Mouse (Mus musculus) hindbrain, postnatal 0 days (tissue): Measurements from ENCODE around the gene Polr3g. TPM values are rescaled to one million over a fixed set of nuclear protein-coding genes. Genes with fewer than 3 reads are reported as not detected.

Experiments used
- ATAC-seq: fragments of 200-750 bp; cut with Nextera tagmentation; 2 replicates; pipeline ENCODE4 v1.8.0; 2017; ENCODE audit warnings: mild to moderate bottlenecking, moderate TSS enrichment, moderate library complexity
- DNase-seq: peaks from one replicate; pipeline ENCODE4 v3.0.0-alpha.2; 2015; ENCODE audit warnings: low spot score
- H3K27ac ChIP-seq: fragments of 300-500 bp; sonication (generic); 2 replicates; pipeline ENCODE4 v1.5.1; 2014; ENCODE audit warnings: mild to moderate bottlenecking
- H3K27me3 ChIP-seq: fragments of 300-500 bp; sonication (generic); 2 replicates; pipeline ENCODE4 v1.6.1; 2014; ENCODE audit warnings: low read length, mixed read lengths; ENCODE audit not compliant: insufficient read depth
- H3K36me3 ChIP-seq: fragments of 300-500 bp; sonication (generic); 2 replicates; pipeline ENCODE4 v1.6.1; 2014; ENCODE audit warnings: low read length, mixed read lengths; ENCODE audit not compliant: insufficient read depth
- H3K4me1 ChIP-seq: fragments of 300-500 bp; sonication (generic); 2 replicates; pipeline ENCODE4 v1.6.1; 2014; ENCODE audit warnings: antibody characterized with exemption, low read length, mixed read lengths; ENCODE audit not compliant: insufficient read depth
- H3K4me2 ChIP-seq: fragments of 300-500 bp; sonication (generic); 2 replicates; pipeline ENCODE4 v1.6.1; 2014; ENCODE audit warnings: low read depth, mild to moderate bottlenecking, low read length, moderate library complexity, mixed read lengths
- H3K4me3 ChIP-seq: fragments of 300-500 bp; sonication (generic); 2 replicates; pipeline ENCODE4 v1.5.1; 2014; ENCODE audit warnings: low read length
- H3K9ac ChIP-seq: fragments of 300-500 bp; sonication (generic); replicated peaks from 2 replicates; pipeline ENCODE4 v1.6.1; 2014; ENCODE audit warnings: mild to moderate bottlenecking, low read length, moderate library complexity, mixed read lengths
- H3K9me3 ChIP-seq: fragments of 300-500 bp; sonication (generic); 2 replicates; pipeline ENCODE4 v1.6.1; 2016; ENCODE audit warnings: low read length, mixed read lengths
- CTCF ChIP-seq: IDR thresholded peaks from 2 replicates; pipeline ENCODE4 v1.5.1; 2016; ENCODE audit warnings: antibody characterized with exemption, control low read depth, low read depth
- WGBS: fragments of 180-500 bp; shearing (Covaris S2); extraction: QIAGEN DNeasy Blood & Tissue Kit; methylation state at CpG from one replicate; pipeline ENCODE4 v1.1.7; 2014; 5-methylcytosine and 5-hydroxymethylcytosine counted together
- polyA plus RNA-seq: library from polyadenylated mRNA; unstranded; fragments of >200 nt; fragmentation: Nextera tagmentation; extraction: Ambion mirVana; gene quantifications from 2 replicates; pipeline ENCODE4 v1.2.1, GENCODE M21; 2015
- total RNA-seq: library from RNA; depleted of rRNA; stranded (reverse); fragments of >200 nt; gene quantifications from 2 replicates; pipeline ENCODE4 v1.2.3, GENCODE M21; 2014

Polr3g gene
- total and polyA plus RNA-seq, 2 experiments from 2014 or later = 3.9 to 4.2 TPM

- Histone ChIP-seq H3K9ac (no peak overlapping the region), H3K4me3 (no peak overlapping the region), H3K27me3 (no peaks in the 10 kb centered on the region), H3K4me1 (no peaks in the 10 kb centered on the region), H3K27ac (no peak overlapping the region), H3K36me3 (no peaks in the 10 kb centered on the region), H3K4me2 (no peak overlapping the region), H3K9me3 (no peaks in the 10 kb centered on the region)
- no peak for TF ChIP-seq CTCF
- ATAC-seq = peak; percentile 53; the same call in 1 of the 2 replicates
- peak; percentile 52 for DNase-seq
- WGBS = 39% methylated on average over 9 of the region's 9 CpGs
Observed at GRCm38 (mm10) chr13:81691606-81692005, 19.2 kb downstream of the Polr3g start.

GRCm38 (mm10) chr13:81690477-81690876 lies 20.3 kb downstream of the Polr3g start:
- Histone ChIP-seq H3K27ac (no peak overlapping the region), H3K4me3 (no peak overlapping the region), H3K4me1 (no peaks in the 10 kb centered on the region), H3K9me3 (no peaks in the 10 kb centered on the region), H3K27me3 (no peaks in the 10 kb centered on the region), H3K9ac (no peak overlapping the region), H3K4me2 (no peak overlapping the region), H3K36me3 (no peaks in the 10 kb centered on the region)
- WGBS = 76% methylated on average over 10 of the region's 10 CpGs
- no peak for ATAC-seq
- no peak for DNase-seq
- no peak for TF ChIP-seq CTCF

GRCm38 (mm10) chr13:81689587-81689986 lies 21.2 kb downstream of the Polr3g start:
- ATAC-seq (no peak), DNase-seq (no peak)
- TF ChIP-seq CTCF = no peak
- Histone ChIP-seq H3K4me3 (no peak overlapping the region), H3K9me3 (no peaks in the 10 kb centered on the region), H3K4me1 (no peaks in the 10 kb centered on the region), H3K27me3 (no peaks in the 10 kb centered on the region), H3K27ac (no peak overlapping the region), H3K36me3 (no peaks in the 10 kb centered on the region), H3K9ac (no peak overlapping the region), H3K4me2 (no peak overlapping the region)
- 91% methylated on average over 3 of the region's 3 CpGs for WGBS

- Histone ChIP-seq H3K4me1 (no peaks in the 10 kb centered on the region), H3K9me3 (no peaks in the 10 kb centered on the region), H3K36me3 (no peaks in the 10 kb centered on the region; the same call in 1 of the 2 replicates), H3K4me3 (no peak overlapping the region), H3K4me2 (no peak overlapping the region), H3K9ac (no peak overlapping the region), H3K27ac (no peak overlapping the region), H3K27me3 (no peaks in the 10 kb centered on the region)
- WGBS = 89% methylated on average over 3 of the region's 3 CpGs
- TF ChIP-seq CTCF = no peak
- ATAC-seq (no peak), DNase-seq (no peak)
Observed at GRCm38 (mm10) chr13:81684884-81685283, 25.9 kb downstream of the Polr3g start.

- H3K27ac ChIP-seq = no peak overlapping the region
- DNase-seq (no peak), ATAC-seq (no peak)
- no peaks in the 10 kb centered on the region for H3K4me1 ChIP-seq
- no peaks in the 10 kb centered on the region; the same call in 1 of the 2 replicates for H3K36me3 ChIP-seq
- no peak overlapping the region for H3K4me3 ChIP-seq
- no peaks in the 10 kb centered on the region for H3K27me3 ChIP-seq
- 88% methylated on average over 5 of the region's 5 CpGs for WGBS
- no peak overlapping the region for H3K9ac ChIP-seq
- H3K9me3 ChIP-seq = no peaks in the 10 kb centered on the region
- TF ChIP-seq CTCF = no peak
- no peak overlapping the region for H3K4me2 ChIP-seq
Observed at GRCm38 (mm10) chr13:81684258-81684657, 26.6 kb downstream of the Polr3g start.

GRCm38 (mm10) chr13:81683107-81683506 lies 27.7 kb downstream of the Polr3g start:
- no peak for TF ChIP-seq CTCF
- H3K36me3 ChIP-seq = no peaks in the 10 kb centered on the region; the same call in 1 of the 2 replicates
- no peaks in the 10 kb centered on the region for H3K27me3 ChIP-seq
- no peak for ATAC-seq
- no peak for DNase-seq
- H3K4me3 ChIP-seq = no peak overlapping the region
- WGBS = 94% methylated on average over 3 of the region's 3 CpGs
- no peaks in the 10 kb centered on the region for H3K4me1 ChIP-seq
- no peak overlapping the region for H3K9ac ChIP-seq
- H3K4me2 ChIP-seq = no peak overlapping the region
- H3K9me3 ChIP-seq = no peaks in the 10 kb centered on the region
- H3K27ac ChIP-seq = no peak overlapping the region

GRCm38 (mm10) chr13:81675333-81675732 lies 35.5 kb downstream of the Polr3g start:
- WGBS = 90% methylated on average over 8 of the region's 8 CpGs
- no peak overlapping the region for H3K27ac ChIP-seq
- no peak overlapping the region for H3K9ac ChIP-seq
- TF ChIP-seq CTCF = no peak
- no peak overlapping the region for H3K4me2 ChIP-seq
- H3K4me3 ChIP-seq = no peak overlapping the region
- H3K36me3 ChIP-seq = no peaks in the 10 kb centered on the region; the same call in 1 of the 2 replicates
- ATAC-seq = no peak
- no peak for DNase-seq
- no peaks in the 10 kb centered on the region for H3K4me1 ChIP-seq
- H3K9me3 ChIP-seq = no peaks in the 10 kb centered on the region
- H3K27me3 ChIP-seq = no peaks in the 10 kb centered on the region
